8 mouse cellular contexts compared by ENCODE assay signal in genomic region chr5:142929400-142929752, GRCm38 (mm10). TPM values are rescaled to one million over a fixed set of nuclear protein-coding genes. Genes with fewer than 3 reads are reported as not detected.
A peak's percentile ranks its signal among the peaks of the same experiment; 100 is the strongest.
DNase-seq lines count a peak whose midpoint lies in the region; ATAC-seq and TF ChIP-seq lines count a peak whose summit lies in the region.

No protein-coding gene starts in this region.

- peak overlapping the region; percentile 87 for H3K4me2 ChIP-seq in liver, embryonic 14.5 days (ENCODE audit: low read depth)

- H3K4me1 ChIP-seq in liver, embryonic 14.5 days (replicated peaks; ENCODE audit: control insufficient read depth in 2 of 2, insufficient read depth in 2 of 2, low read length in 1 of 2): peaks cover 29 to 50% of the 10 kb centered on the region in 2 experiments

- no peak for TF ChIP-seq EP300 in liver, embryonic 14.5 days (IDR thresholded peaks at IDR 0.05; ENCODE audit: low read depth)

- H3K4me3 ChIP-seq in C2C12 (ENCODE audit: insufficient read depth, poor library complexity, severe bottlenecking): peak overlapping the region; percentile 45
- H3K4me3 ChIP-seq in liver, embryonic 14.5 days (ENCODE audit: insufficient read depth in 1 of 2, low read depth in 2 of 2, low read length in 2 of 2): peak overlapping the region; percentile 57 to 63

- DNase-seq in frontal cortex, adult 2 months (ENCODE audit: extremely low spot score in 1 of 2, low spot score in 1 of 2): no peak
- no peak for DNase-seq in liver, embryonic 14.5 days (ENCODE audit: low read depth in 3 of 3, low spot score in 3 of 3)
- no peak for DNase-seq in ovary, adult 18-20 months (ENCODE audit: low spot score)
- DNase-seq in right cerebral cortex, adult 18-20 months: no peak
- no peak for DNase-seq in layer of hippocampus, adult 11-12 months (ENCODE audit: low spot score)

- H3K79me2 ChIP-seq in C2C12 (ENCODE audit: control insufficient read depth, insufficient read depth): peaks cover 25% of the 10 kb centered on the region

- H3K79me3 ChIP-seq in C2C12 (ENCODE audit: low read depth): peaks cover 18% of the 10 kb centered on the region

- 13% methylated on average over 4 of the region's 4 CpGs for WGBS in liver, embryonic 14.5 days (ENCODE audit: insufficient replicate concordance)

- ATAC-seq in frontal cortex, adult (ENCODE audit: low TSS enrichment): peak; percentile 10; the same call in 1 of the 2 replicates
- peak; percentile 4; the same call in 1 of the 2 replicates for ATAC-seq in erythroid progenitor cell, adult 5-6 weeks (replicated peaks; ENCODE audit: low FRiP score, poor library complexity, severe bottlenecking)
- no peak for ATAC-seq in liver, embryonic 14.5 days (ENCODE audit: insufficient read depth)

- no peaks in the 10 kb centered on the region for H3K27me3 ChIP-seq in C2C12 (ENCODE audit: control insufficient read depth, insufficient read depth, insufficient read length)
- H3K27me3 ChIP-seq in liver, embryonic 14.5 days (ENCODE audit: control insufficient read depth, insufficient read depth, low read length): no peaks in the 10 kb centered on the region

- H3K9ac ChIP-seq in liver, embryonic 14.5 days (replicated peaks): peak overlapping the region; percentile 79

- no peaks in the 10 kb centered on the region for H3K9me3 ChIP-seq in liver, embryonic 14.5 days (ENCODE audit: control insufficient read depth, low read length)

- TF ChIP-seq CTCF in C2C12 (IDR thresholded peaks at IDR 0.05; ENCODE audit: control insufficient read depth, insufficient read depth, insufficient read length): no peak
- TF ChIP-seq CTCF in liver, embryonic 14.5 days (IDR thresholded peaks at IDR 0.05; ENCODE audit: low read depth): no peak

- no peaks in the 10 kb centered on the region for H3K36me3 ChIP-seq in C2C12 (ENCODE audit: control insufficient read depth, insufficient read depth)
- no peaks in the 10 kb centered on the region for H3K36me3 ChIP-seq in liver, embryonic 14.5 days (replicated peaks; ENCODE audit: control insufficient read depth, insufficient read depth, low read depth)

- peak overlapping the region; percentile 78 for H3ac ChIP-seq in C2C12 (ENCODE audit: control insufficient read depth, insufficient read length, low read depth)

- peak overlapping the region; percentile 59 for H3K27ac ChIP-seq in liver, embryonic 14.5 days

TF ChIP-seq in C2C12, 6 proteins besides CTCF, POLR2A, EP300 and RAD21:
- TF ChIP-seq MYOG (IDR thresholded peaks at IDR 0.05; ENCODE audit: control insufficient read depth, extremely low read depth, insufficient read length) (no peak), MYOD1 (IDR thresholded peaks at IDR 0.05; ENCODE audit: control insufficient read depth, insufficient read length, low read depth) (peak; percentile 74)

RNA-seq across cellular contexts. Expression of gene Actb, which starts 22.8 kb away (rescaled TPM):
- polyA plus RNA-seq in frontal cortex, adult 2 months (2012; rRNA removed): 2,513 and 2,530 TPM in 2 replicates
- 6,665 TPM for polyA plus RNA-seq in C2C12 (2012; fragmentation: generic; extraction: Trizol)
- total RNA-seq in erythroid progenitor cell, adult 5-6 weeks (2015; ENCODE audit: low replicate concordance): 4,902 and 5,552 TPM in 2 replicates
- total RNA-seq in erythroid progenitor cell, adult 5-6 weeks (2017; ENCODE audit: low replicate concordance): 1,509 and 1,723 TPM in 2 replicates
- 776 and 920 TPM in 2 replicates for polyA plus RNA-seq in liver, embryonic 14.5 days (2012; rRNA removed)
- polyA plus RNA-seq in liver, embryonic 14.5 days (2014; fragmentation: Nextera tagmentation; extraction: Ambion mirVana): 7,259 and 7,802 TPM in 2 replicates

RNA-seq across cellular contexts. Expression of gene Fscn1, which starts 30.8 kb away (rescaled TPM):
- polyA plus RNA-seq in frontal cortex, adult 2 months (2012; rRNA removed): 304 and 315 TPM in 2 replicates
- 583 TPM for polyA plus RNA-seq in C2C12 (2012; fragmentation: generic; extraction: Trizol)
- 0.84 TPM in 1 of 2 replicates, not detected in the other for total RNA-seq in erythroid progenitor cell, adult 5-6 weeks (2015; ENCODE audit: low replicate concordance)
- 5.1 TPM in 1 of 2 replicates, not detected in the other for total RNA-seq in erythroid progenitor cell, adult 5-6 weeks (2017; ENCODE audit: low replicate concordance)
- polyA plus RNA-seq in liver, embryonic 14.5 days (2012; rRNA removed): 21.1 and 25.3 TPM in 2 replicates
- 19.3 and 21.4 TPM in 2 replicates for polyA plus RNA-seq in liver, embryonic 14.5 days (2014; fragmentation: Nextera tagmentation; extraction: Ambion mirVana)

RNA-seq across cellular contexts. Expression of gene Fbxl18, which starts 34.2 kb away (rescaled TPM):
- 20.2 and 22.4 TPM in 2 replicates for polyA plus RNA-seq in frontal cortex, adult 2 months (2012; rRNA removed)
- 9.5 TPM for polyA plus RNA-seq in C2C12 (2012; fragmentation: generic; extraction: Trizol)
- total RNA-seq in erythroid progenitor cell, adult 5-6 weeks (2015; ENCODE audit: low replicate concordance): 0.42 and 4.0 TPM in 2 replicates
- 2.4 and 2.7 TPM in 2 replicates for total RNA-seq in erythroid progenitor cell, adult 5-6 weeks (2017; ENCODE audit: low replicate concordance)
- polyA plus RNA-seq in liver, embryonic 14.5 days (2012; rRNA removed): 1.9 and 2.2 TPM in 2 replicates
- polyA plus RNA-seq in liver, embryonic 14.5 days (2014; fragmentation: Nextera tagmentation; extraction: Ambion mirVana): 1.6 and 2.0 TPM in 2 replicates

Comparison
In these comparisons a context has a peak if more than half of its experiments do, and no peak if none do; other contexts are left out.
1. RNA of gene Fscn1, which starts 30.8 kb away (polyA plus RNA-seq): 583 TPM in C2C12 (single experiment) and 304 to 315 TPM in frontal cortex, adult 2 months; 19.3 to 25.3 TPM in liver, embryonic 14.5 days; every median in the first group is over 10 times any median in the second.